Mouse (Mus musculus): ENCODE data around the gene Atp6v0e. TPM values are rescaled to one million over a fixed set of nuclear protein-coding genes. Genes with fewer than 3 reads are reported as not detected.

Atp6v0e gene
- polyA plus RNA-seq, 1 experiment from 2014 or later, result 492 TPM

DNA sequence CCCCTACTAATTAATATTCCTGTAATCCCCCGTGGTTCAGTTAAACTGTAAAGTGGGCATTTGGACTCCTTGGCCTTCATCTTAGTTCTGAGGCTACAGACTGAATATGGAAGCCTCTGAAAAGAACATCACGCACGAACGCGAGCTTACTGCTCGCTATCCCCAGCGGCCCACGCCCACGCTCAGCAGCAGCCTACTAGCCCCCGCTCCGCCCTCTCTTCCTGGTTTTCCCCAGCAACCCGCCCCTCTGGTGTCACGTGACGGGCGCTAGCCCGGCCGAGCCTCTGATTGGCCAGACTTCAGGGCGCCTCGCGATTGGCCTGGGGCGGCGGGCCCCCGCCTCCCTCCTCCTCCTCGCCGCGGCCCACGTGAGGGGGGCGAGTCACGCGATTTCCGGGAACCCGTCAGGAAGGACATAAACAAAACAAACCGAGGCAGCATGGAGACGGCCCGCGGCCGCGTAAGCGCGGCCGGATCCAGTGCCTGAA is 52.3 kb downstream of the Atp6v0e start, which contains the start of gene Crebrf:
Gene Crebrf, plus strand, starts transcription at position 380 of the 488 bp plus-strand sequence.
- H3K27me3 ChIP-seq (ENCODE audit: insufficient read depth, low read length), result no peaks in the 10 kb centered on the region
- H3K9me3 ChIP-seq (replicated peaks; ENCODE audit: low read length), result no peaks in the 10 kb centered on the region
- DNase-seq (ENCODE audit: low spot score), result peak; percentile 99

DNA sequence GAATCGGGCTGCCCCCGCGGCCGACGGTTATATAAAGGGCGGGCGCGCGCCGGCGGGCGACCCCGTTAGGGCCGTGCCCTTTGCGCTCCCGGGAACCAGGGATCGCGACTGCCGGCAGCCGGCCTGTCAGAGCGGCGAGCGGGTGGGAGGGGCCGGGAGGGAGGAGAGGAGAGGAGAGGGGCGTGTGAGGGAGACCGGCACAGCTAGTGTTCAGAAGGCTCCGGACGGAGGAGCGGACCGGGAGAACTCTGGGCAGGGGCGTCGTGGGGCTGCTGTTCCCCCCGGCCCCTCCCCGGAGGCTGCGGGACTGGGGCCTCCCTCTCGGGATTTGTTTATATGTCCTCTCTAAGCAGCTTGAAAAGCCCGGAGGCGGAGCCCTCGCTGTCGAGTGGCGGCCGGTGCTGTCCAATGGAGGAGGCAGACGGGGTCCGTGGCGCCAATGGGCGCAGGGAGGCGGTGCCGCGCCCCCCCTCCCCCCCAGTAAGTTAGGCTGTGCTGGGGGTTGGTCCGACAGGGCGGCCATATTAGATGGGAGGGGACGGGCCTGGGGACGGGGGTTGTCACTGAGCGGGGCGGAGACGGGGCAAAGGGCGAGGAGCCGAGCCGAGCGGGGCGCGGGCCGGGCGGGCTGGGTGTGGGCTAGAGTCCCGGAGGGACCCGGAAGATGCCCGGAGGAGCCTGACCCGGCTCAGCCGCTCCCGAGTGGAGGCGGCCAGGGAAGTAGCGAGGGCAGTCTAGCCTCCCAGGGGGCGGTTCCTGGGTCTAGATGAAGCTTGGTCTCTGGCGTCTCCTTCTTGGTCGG is 53.1 kb downstream of the Atp6v0e start:
- peak; percentile 98 for ATAC-seq (replicated peaks; ENCODE audit: low FRiP score, low read depth)
- H3K27me3 ChIP-seq (ENCODE audit: insufficient read depth, low read length), result no peaks in the 10 kb centered on the region
- under 1% methylated on average over 66 of the region's 75 CpGs for WGBS
- peak overlapping the region; percentile 71 for H3K4me2 ChIP-seq (ENCODE audit: low read length)
- DNase-seq (ENCODE audit: low spot score), result peak; percentile 98
- 0 out of 2 replicates have a peak, but pooled peaks cover 5% of the 10 kb centered on the region for H3K4me1 ChIP-seq (replicated peaks; ENCODE audit: insufficient read depth, low read length)
- H3K36me3 ChIP-seq (ENCODE audit: insufficient read depth, low read length), result no peaks in the 10 kb centered on the region
- H3K9ac ChIP-seq (ENCODE audit: low read depth, low read length), result peak overlapping the region; percentile 83
- peak overlapping the region; percentile 90 for H3K27ac ChIP-seq
- peak overlapping the region; percentile 97 for H3K4me3 ChIP-seq (replicated peaks; ENCODE audit: low read depth, low read length)
- no peaks in the 10 kb centered on the region for H3K9me3 ChIP-seq (replicated peaks; ENCODE audit: low read length)
- 0 out of 2 replicates have a peak, but pooled peaks have one; percentile 4 for TF ChIP-seq CTCF (IDR thresholded peaks at IDR 0.05; ENCODE audit: low read depth)

More for the DNA sequence above, 52.3 kb downstream of the Atp6v0e start, which contains the start of gene Crebrf:
- under 1% methylated on average over 41 of the region's 41 CpGs for WGBS
- H3K36me3 ChIP-seq (ENCODE audit: insufficient read depth, low read length), result no peaks in the 10 kb centered on the region
- peak within 1 kb of the TSS; percentile 90 for H3K27ac ChIP-seq
- H3K4me3 ChIP-seq (replicated peaks; ENCODE audit: low read depth, low read length), result peak within 1 kb of the TSS; percentile 97
- H3K4me1 ChIP-seq (replicated peaks; ENCODE audit: insufficient read depth, low read length), result 0 out of 2 replicates have a peak, but pooled peaks cover 5% of the 10 kb centered on the region
- H3K4me2 ChIP-seq (ENCODE audit: low read length), result peak within 1 kb of the TSS; percentile 72
- TF ChIP-seq CTCF (IDR thresholded peaks at IDR 0.05; ENCODE audit: low read depth), result no peak
- peak; percentile 81 for ATAC-seq (replicated peaks; ENCODE audit: low FRiP score, low read depth)
- H3K9ac ChIP-seq (ENCODE audit: low read depth, low read length), result peak within 1 kb of the TSS; percentile 83

- no peak for ATAC-seq (replicated peaks; ENCODE audit: low FRiP score, low read depth)
- peak; percentile 40; the same call in 1 of the 2 replicates for TF ChIP-seq CTCF (IDR thresholded peaks at IDR 0.05; ENCODE audit: low read depth)
- Histone ChIP-seq H3K4me3 (replicated peaks; ENCODE audit: low read depth, low read length) (no peak overlapping the region), H3K36me3 (ENCODE audit: insufficient read depth, low read length) (no peaks in the 10 kb centered on the region), H3K4me1 (replicated peaks; ENCODE audit: insufficient read depth, low read length) (0 out of 2 replicates have a peak, but pooled peaks cover 5% of the 10 kb centered on the region), H3K27me3 (ENCODE audit: insufficient read depth, low read length) (no peaks in the 10 kb centered on the region), H3K9ac (ENCODE audit: low read depth, low read length) (no peak overlapping the region), H3K4me2 (ENCODE audit: low read length) (no peak overlapping the region), H3K27ac (no peak overlapping the region), H3K9me3 (replicated peaks; ENCODE audit: low read length) (no peaks in the 10 kb centered on the region)
- no peak for DNase-seq (ENCODE audit: low spot score)
- 71% methylated on average over 2 of the region's 2 CpGs for WGBS
Measured at GRCm38 (mm10) chr17:26717868-26718267, 54.8 kb downstream of the Atp6v0e start.

DNA sequence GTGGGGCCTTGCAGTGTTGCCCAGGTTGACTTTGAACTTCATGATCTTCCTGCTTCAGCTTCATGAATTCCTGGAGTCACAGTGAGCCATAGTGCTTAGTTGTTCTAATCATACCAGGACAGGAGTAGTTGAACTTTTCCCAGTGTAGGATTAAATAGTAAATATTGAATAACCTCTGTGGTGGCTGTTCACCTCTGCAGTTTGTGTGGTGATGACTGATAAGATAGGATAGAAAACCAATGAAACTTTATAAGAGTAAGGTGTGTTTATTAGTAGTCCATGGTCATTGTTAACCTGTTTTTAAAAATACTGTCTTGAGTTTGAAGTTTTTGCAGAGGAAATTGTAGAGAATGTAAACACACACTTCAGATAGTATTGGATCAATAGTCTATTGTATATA is 56.4 kb downstream of the Atp6v0e start:
- no peaks in the 10 kb centered on the region for H3K9me3 ChIP-seq (replicated peaks; ENCODE audit: low read length)
- no peak overlapping the region for H3K4me2 ChIP-seq (ENCODE audit: low read length)
- H3K27me3 ChIP-seq (ENCODE audit: insufficient read depth, low read length), result no peaks in the 10 kb centered on the region
- ATAC-seq (replicated peaks; ENCODE audit: low FRiP score, low read depth) (no peak), DNase-seq (ENCODE audit: low spot score) (no peak)
- H3K4me3 ChIP-seq (replicated peaks; ENCODE audit: low read depth, low read length), result no peak overlapping the region
- no peak overlapping the region for H3K27ac ChIP-seq
- no peak overlapping the region for H3K9ac ChIP-seq (ENCODE audit: low read depth, low read length)
- 0 out of 2 replicates have a peak, but pooled peaks cover 6% of the 10 kb centered on the region for H3K4me1 ChIP-seq (replicated peaks; ENCODE audit: insufficient read depth, low read length)
- no peaks in the 10 kb centered on the region for H3K36me3 ChIP-seq (ENCODE audit: insufficient read depth, low read length)
- no peak for TF ChIP-seq CTCF (IDR thresholded peaks at IDR 0.05; ENCODE audit: low read depth)

- no peak for DNase-seq (ENCODE audit: low spot score)
- Histone ChIP-seq H3K27me3 (ENCODE audit: insufficient read depth, low read length) (no peaks in the 10 kb centered on the region), H3K9me3 (replicated peaks; ENCODE audit: low read length) (no peaks in the 10 kb centered on the region), H3K36me3 (ENCODE audit: insufficient read depth, low read length) (no peaks in the 10 kb centered on the region), H3K27ac (no peak overlapping the region), H3K4me3 (replicated peaks; ENCODE audit: low read depth, low read length) (no peak overlapping the region), H3K9ac (ENCODE audit: low read depth, low read length) (no peak overlapping the region), H3K4me2 (ENCODE audit: low read length) (no peak overlapping the region), H3K4me1 (replicated peaks; ENCODE audit: insufficient read depth, low read length) (0 out of 2 replicates have a peak, but pooled peaks cover 4% of the 10 kb centered on the region)
- 74% methylated on average over 2 of the region's 2 CpGs for WGBS
- TF ChIP-seq CTCF (IDR thresholded peaks at IDR 0.05; ENCODE audit: low read depth), result no peak
- ATAC-seq (replicated peaks; ENCODE audit: low FRiP score, low read depth), result no peak
Measured at GRCm38 (mm10) chr17:26721802-26722201, 58.8 kb downstream of the Atp6v0e start.

GRCm38 (mm10) chr17:26724790-26725189 is 61.8 kb downstream of the Atp6v0e start:
- no peak for ATAC-seq (replicated peaks; ENCODE audit: low FRiP score, low read depth)
- no peak overlapping the region for H3K4me3 ChIP-seq (replicated peaks; ENCODE audit: low read depth, low read length)
- 0 out of 2 replicates have a peak, but pooled peaks cover 4% of the 10 kb centered on the region for H3K4me1 ChIP-seq (replicated peaks; ENCODE audit: insufficient read depth, low read length)
- no peaks in the 10 kb centered on the region for H3K36me3 ChIP-seq (ENCODE audit: insufficient read depth, low read length)
- 41% methylated on average over 1 of the region's 1 CpGs for WGBS
- no peak overlapping the region for H3K4me2 ChIP-seq (ENCODE audit: low read length)
- DNase-seq (ENCODE audit: low spot score), result no peak
- no peaks in the 10 kb centered on the region for H3K9me3 ChIP-seq (replicated peaks; ENCODE audit: low read length)
- no peak for TF ChIP-seq CTCF (IDR thresholded peaks at IDR 0.05; ENCODE audit: low read depth)
- H3K27ac ChIP-seq, result no peak overlapping the region
- H3K27me3 ChIP-seq (ENCODE audit: insufficient read depth, low read length), result no peaks in the 10 kb centered on the region
- H3K9ac ChIP-seq (ENCODE audit: low read depth, low read length), result no peak overlapping the region

All from kidney, postnatal 0 days (tissue).